In the genomic region with DNA sequence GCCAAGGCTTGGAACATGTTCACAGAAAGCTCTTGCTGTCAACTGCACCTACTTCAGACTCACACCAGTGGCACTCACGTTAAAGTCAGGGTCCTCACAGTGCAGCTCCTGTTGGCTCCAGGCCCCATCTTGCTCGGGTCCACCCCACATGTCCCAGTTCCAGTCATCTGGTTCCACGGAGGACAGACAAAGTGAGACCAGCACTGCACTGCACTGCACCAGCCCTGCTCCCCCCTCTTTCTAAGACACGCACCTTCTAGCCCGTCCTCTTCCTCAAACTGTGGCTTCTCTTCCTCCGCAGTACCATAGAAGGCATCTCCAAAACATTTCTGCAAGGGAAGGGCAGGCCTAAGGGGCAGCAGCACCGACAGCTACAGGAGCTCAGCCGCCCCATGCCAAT, we compare ENCODE assay signal across 20 mouse cellular contexts. TPM values are rescaled to one million over a fixed set of nuclear protein-coding genes. Genes with fewer than 3 reads are reported as not detected.
DNase-seq lines count a peak whose midpoint lies in the region; ATAC-seq and TF ChIP-seq lines count a peak whose summit lies in the region.
"Had no signal": no experiment of that assay in that cellular context is flagged by ENCODE, and none has a peak within 500 bp of the region (broad histone marks: within the 10 kb centered on the region; RNA-seq: fewer than 3 reads in every experiment).

No protein-coding gene starts in this region.

- H3K4me2 ChIP-seq in forebrain, embryonic 13.5 days: no peak overlapping the region
- H3K4me2 ChIP-seq in forebrain, postnatal 0 days (ENCODE audit: low read depth): no peak overlapping the region
- no peak overlapping the region for H3K4me2 ChIP-seq in liver, embryonic 12.5 days
- no peak overlapping the region for H3K4me2 ChIP-seq in midbrain, embryonic 15.5 days
- no peak overlapping the region for H3K4me2 ChIP-seq in midbrain, embryonic 14.5 days (ENCODE audit: low read length)
- H3K4me2 ChIP-seq: embryonic facial prominence, embryonic 15.5 days; hindbrain, embryonic 12.5 days had no signal

- H3K9ac ChIP-seq in forebrain, embryonic 13.5 days: no peak overlapping the region
- H3K9ac ChIP-seq in forebrain, postnatal 0 days: no peak overlapping the region
- H3K9ac ChIP-seq in liver, embryonic 12.5 days: no peak overlapping the region
- H3K9ac ChIP-seq in midbrain, embryonic 15.5 days: no peak overlapping the region
- H3K9ac ChIP-seq in midbrain, embryonic 14.5 days (replicated peaks; ENCODE audit: low read length): no peak overlapping the region
- H3K9ac ChIP-seq: embryonic facial prominence, embryonic 15.5 days; hindbrain, embryonic 12.5 days had no signal

- TF ChIP-seq CTCF in forebrain, postnatal 0 days (IDR thresholded peaks at IDR 0.05; ENCODE audit: low read depth): no peak

- peak; percentile 37; the same call in 1 of the 2 replicates for ATAC-seq in forebrain, embryonic 13.5 days
- ATAC-seq in forebrain, postnatal 0 days: no peak
- no peak for ATAC-seq in liver, embryonic 12.5 days
- 0 out of 2 replicates have a peak, but pooled peaks have one; percentile 6 for ATAC-seq in midbrain, embryonic 15.5 days (replicated peaks)
- ATAC-seq in midbrain, embryonic 14.5 days (ENCODE audit: low FRiP score, low TSS enrichment): no peak
- ATAC-seq: hindbrain, embryonic 16.5 days; inflammation-experienced regulatory T-cells, adult 6 months had no signal

- no peaks in the 10 kb centered on the region for H3K4me1 ChIP-seq in forebrain, embryonic 13.5 days
- no peaks in the 10 kb centered on the region for H3K4me1 ChIP-seq in forebrain, postnatal 0 days (ENCODE audit: insufficient read depth)
- H3K4me1 ChIP-seq in liver, embryonic 12.5 days: peaks cover 28% of the 10 kb centered on the region
- H3K4me1 ChIP-seq in midbrain, embryonic 15.5 days: no peaks in the 10 kb centered on the region
- H3K4me1 ChIP-seq in midbrain, embryonic 14.5 days (ENCODE audit: control insufficient read depth, insufficient read depth, low read length): no peaks in the 10 kb centered on the region
- H3K4me1 ChIP-seq: embryonic facial prominence, embryonic 15.5 days; forebrain, embryonic 10.5 days; hindbrain, embryonic 12.5 days had no signal

- H3K36me3 ChIP-seq in forebrain, embryonic 13.5 days (ENCODE audit: poor library complexity, severe bottlenecking): peaks cover 96% of the 10 kb centered on the region
- peaks cover 89% of the 10 kb centered on the region for H3K36me3 ChIP-seq in forebrain, postnatal 0 days (ENCODE audit: insufficient read depth)
- peaks cover 99% of the 10 kb centered on the region for H3K36me3 ChIP-seq in liver, embryonic 12.5 days
- H3K36me3 ChIP-seq in midbrain, embryonic 15.5 days (replicated peaks): peaks cover 68% of the 10 kb centered on the region
- peaks cover 96% of the 10 kb centered on the region for H3K36me3 ChIP-seq in midbrain, embryonic 14.5 days (ENCODE audit: control insufficient read depth, insufficient read depth, low read length)

- no peak overlapping the region for H3K4me3 ChIP-seq in forebrain, embryonic 13.5 days
- H3K4me3 ChIP-seq in forebrain, postnatal 0 days (ENCODE audit: low read depth, low read length): no peak overlapping the region
- no peak overlapping the region for H3K4me3 ChIP-seq in liver, embryonic 12.5 days
- H3K4me3 ChIP-seq in midbrain, embryonic 15.5 days: no peak overlapping the region
- no peak overlapping the region for H3K4me3 ChIP-seq in midbrain, embryonic 14.5 days (replicated peaks; ENCODE audit: low read depth, low read length)
- H3K4me3 ChIP-seq: embryonic facial prominence, embryonic 15.5 days; erythroblast, embryonic 14.5 days; forebrain, embryonic 10.5 days; gastrocnemius, adult 2 months; hindbrain, embryonic 12.5 days had no signal

- H3K27ac ChIP-seq in forebrain, embryonic 13.5 days: no peak overlapping the region
- H3K27ac ChIP-seq in forebrain, postnatal 0 days (ENCODE audit: low read depth, low read length): no peak overlapping the region
- H3K27ac ChIP-seq in liver, embryonic 12.5 days: peak overlapping the region; percentile 70
- H3K27ac ChIP-seq in midbrain, embryonic 15.5 days: no peak overlapping the region
- H3K27ac ChIP-seq in midbrain, embryonic 14.5 days (replicated peaks; ENCODE audit: low read depth, low read length): no peak overlapping the region
- H3K27ac ChIP-seq: embryonic facial prominence, embryonic 15.5 days; forebrain, embryonic 10.5 days; gastrocnemius, adult 2 months; hindbrain, embryonic 12.5 days had no signal

- WGBS in forebrain, embryonic 13.5 days: 90% methylated on average over 8 of the region's 8 CpGs
- WGBS in forebrain, postnatal 0 days: 90% methylated on average over 8 of the region's 8 CpGs
- WGBS in liver, embryonic 12.5 days (ENCODE audit: insufficient replicate concordance): 80% methylated on average over 8 of the region's 8 CpGs
- WGBS in midbrain, embryonic 15.5 days: 88% methylated on average over 8 of the region's 8 CpGs
- 92% methylated on average over 8 of the region's 8 CpGs for WGBS in midbrain, embryonic 14.5 days

- H3K27me3 ChIP-seq in forebrain, embryonic 13.5 days: no peaks in the 10 kb centered on the region
- no peaks in the 10 kb centered on the region for H3K27me3 ChIP-seq in forebrain, postnatal 0 days (ENCODE audit: insufficient read depth, low read length)
- H3K27me3 ChIP-seq in liver, embryonic 12.5 days (replicated peaks): no peaks in the 10 kb centered on the region
- H3K27me3 ChIP-seq in midbrain, embryonic 15.5 days (replicated peaks): no peaks in the 10 kb centered on the region
- no peaks in the 10 kb centered on the region for H3K27me3 ChIP-seq in midbrain, embryonic 14.5 days (ENCODE audit: control insufficient read depth, insufficient read depth, low read length)
- H3K27me3 ChIP-seq: embryonic facial prominence, embryonic 15.5 days; hindbrain, embryonic 12.5 days had no signal

- H3K9me3 ChIP-seq in forebrain, embryonic 13.5 days (replicated peaks): no peaks in the 10 kb centered on the region
- no peaks in the 10 kb centered on the region for H3K9me3 ChIP-seq in forebrain, postnatal 0 days (ENCODE audit: low read length)
- H3K9me3 ChIP-seq in liver, embryonic 12.5 days (replicated peaks): no peaks in the 10 kb centered on the region
- no peaks in the 10 kb centered on the region for H3K9me3 ChIP-seq in midbrain, embryonic 15.5 days
- no peaks in the 10 kb centered on the region for H3K9me3 ChIP-seq in midbrain, embryonic 14.5 days (ENCODE audit: control insufficient read depth, low read length)
- H3K9me3 ChIP-seq: embryonic facial prominence, embryonic 15.5 days; forebrain, embryonic 10.5 days; hindbrain, embryonic 12.5 days had no signal

- DNase-seq in forebrain, postnatal 0 days: no peak
- DNase-seq in liver: no peak
- DNase-seq in midbrain, embryonic 14.5 days: no peak
- DNase-seq: adrenal gland, adult 8-10 months; cerebellum, adult 18-20 months; cerebellum, adult 9-11 months; cerebellum, postnatal 36 days; gastrocnemius, adult 2 months; gastrocnemius, postnatal 25 days; heart, postnatal 10 days; heart, postnatal 4 days had no signal

RNA-seq across cellular contexts. Expression of a gene that starts 11.2 kb away (rescaled TPM):
- polyA plus RNA-seq in forebrain, embryonic 13.5 days (2015; fragmentation: Nextera tagmentation; extraction: Ambion mirVana): 60.2 and 60.3 TPM in 2 replicates
- 18.7 and 19.5 TPM in 2 replicates for total RNA-seq in forebrain, postnatal 0 days (2014; rRNA removed)
- 19.9 and 26.4 TPM in 2 replicates for polyA plus RNA-seq in forebrain, postnatal 0 days (2015; fragmentation: Nextera tagmentation; extraction: Ambion mirVana)
- polyA plus RNA-seq in liver, embryonic 12.5 days (2016; fragmentation: Nextera tagmentation; extraction: Ambion mirVana): 85.7 and 85.9 TPM in 2 replicates
- 54.7 and 55.7 TPM in 2 replicates for polyA plus RNA-seq in midbrain, embryonic 15.5 days (2015; fragmentation: Nextera tagmentation; extraction: Ambion mirVana)
- 44.6 and 44.7 TPM in 2 replicates for polyA plus RNA-seq in midbrain, embryonic 14.5 days (2014; fragmentation: Nextera tagmentation; extraction: Ambion mirVana)

RNA-seq across cellular contexts. Expression of a gene that starts 11.5 kb away (rescaled TPM):
- 15.4 and 20.1 TPM in 2 replicates for polyA plus RNA-seq in forebrain, embryonic 13.5 days (2015; fragmentation: Nextera tagmentation; extraction: Ambion mirVana)
- 27.6 and 28.1 TPM in 2 replicates for total RNA-seq in forebrain, postnatal 0 days (2014; rRNA removed)
- 7.1 and 11.9 TPM in 2 replicates for polyA plus RNA-seq in forebrain, postnatal 0 days (2015; fragmentation: Nextera tagmentation; extraction: Ambion mirVana)
- polyA plus RNA-seq in liver, embryonic 12.5 days (2016; fragmentation: Nextera tagmentation; extraction: Ambion mirVana): 14.5 and 15.5 TPM in 2 replicates
- polyA plus RNA-seq in midbrain, embryonic 15.5 days (2015; fragmentation: Nextera tagmentation; extraction: Ambion mirVana): 17.1 and 20.8 TPM in 2 replicates
- 12.9 and 16.9 TPM in 2 replicates for polyA plus RNA-seq in midbrain, embryonic 14.5 days (2014; fragmentation: Nextera tagmentation; extraction: Ambion mirVana)

RNA-seq across cellular contexts. Expression of a gene that starts 14.9 kb away (rescaled TPM):
- 85.4 and 88.3 TPM in 2 replicates for polyA plus RNA-seq in forebrain, embryonic 13.5 days (2015; fragmentation: Nextera tagmentation; extraction: Ambion mirVana)
- total RNA-seq in forebrain, postnatal 0 days (2014; rRNA removed): 65.1 and 69.4 TPM in 2 replicates
- 104 and 118 TPM in 2 replicates for polyA plus RNA-seq in forebrain, postnatal 0 days (2015; fragmentation: Nextera tagmentation; extraction: Ambion mirVana)
- polyA plus RNA-seq in liver, embryonic 12.5 days (2016; fragmentation: Nextera tagmentation; extraction: Ambion mirVana): 87.4 and 88.6 TPM in 2 replicates
- 87.3 and 92.1 TPM in 2 replicates for polyA plus RNA-seq in midbrain, embryonic 15.5 days (2015; fragmentation: Nextera tagmentation; extraction: Ambion mirVana)
- 84.9 and 95.7 TPM in 2 replicates for polyA plus RNA-seq in midbrain, embryonic 14.5 days (2014; fragmentation: Nextera tagmentation; extraction: Ambion mirVana)

RNA-seq across cellular contexts. Expression of a gene that starts 28.1 kb away (rescaled TPM):
- 0.37 and 0.55 TPM in 2 replicates for polyA plus RNA-seq in forebrain, embryonic 13.5 days (2015; fragmentation: Nextera tagmentation; extraction: Ambion mirVana)
- 2.7 and 2.8 TPM in 2 replicates for total RNA-seq in forebrain, postnatal 0 days (2014; rRNA removed)
- 1.9 and 2.3 TPM in 2 replicates for polyA plus RNA-seq in forebrain, postnatal 0 days (2015; fragmentation: Nextera tagmentation; extraction: Ambion mirVana)
- polyA plus RNA-seq in liver, embryonic 12.5 days (2016; fragmentation: Nextera tagmentation; extraction: Ambion mirVana): 0.10 and 0.12 TPM in 2 replicates
- polyA plus RNA-seq in midbrain, embryonic 15.5 days (2015; fragmentation: Nextera tagmentation; extraction: Ambion mirVana): 2.8 and 4.2 TPM in 2 replicates
- 2.3 and 2.8 TPM in 2 replicates for polyA plus RNA-seq in midbrain, embryonic 14.5 days (2014; fragmentation: Nextera tagmentation; extraction: Ambion mirVana)
- polyA plus RNA-seq: erythroblast, embryonic 14.5 days had no signal

RNA-seq across cellular contexts. Expression of a gene that starts 35.8 kb away (rescaled TPM):
- 0.39 and 0.52 TPM in 2 replicates for polyA plus RNA-seq in forebrain, embryonic 13.5 days (2015; fragmentation: Nextera tagmentation; extraction: Ambion mirVana)
- 2.6 and 4.2 TPM in 2 replicates for total RNA-seq in forebrain, postnatal 0 days (2014; rRNA removed)
- polyA plus RNA-seq in forebrain, postnatal 0 days (2015; fragmentation: Nextera tagmentation; extraction: Ambion mirVana): 2.4 and 2.9 TPM in 2 replicates
- 0.10 and 0.25 TPM in 2 replicates for polyA plus RNA-seq in liver, embryonic 12.5 days (2016; fragmentation: Nextera tagmentation; extraction: Ambion mirVana)
- 1.1 and 1.2 TPM in 2 replicates for polyA plus RNA-seq in midbrain, embryonic 15.5 days (2015; fragmentation: Nextera tagmentation; extraction: Ambion mirVana)
- 0.88 and 1.5 TPM in 2 replicates for polyA plus RNA-seq in midbrain, embryonic 14.5 days (2014; fragmentation: Nextera tagmentation; extraction: Ambion mirVana)
- total RNA-seq: gastrocnemius, adult 2 months; gastrocnemius, postnatal 25 days; heart, postnatal 10 days; heart, postnatal 4 days had no signal
- polyA plus RNA-seq: erythroblast, embryonic 14.5 days had no signal

Comparison
In these comparisons a context has a peak if more than half of its experiments do, and no peak if none do; other contexts are left out.
1. ATAC-seq: peak in forebrain, embryonic 13.5 days (single experiment) and midbrain, embryonic 15.5 days (single experiment); none in forebrain, postnatal 0 days (single experiment), liver, embryonic 12.5 days (single experiment) and midbrain, embryonic 14.5 days (single experiment).